Mouse (Mus musculus) cerebellum, postnatal 25 days (tissue): ENCODE measurements around the gene Gfral.
A peak's percentile ranks its signal among the peaks of the same experiment; 100 is the strongest.

Experiments
- DNase-seq, 2 experiments: peaks; one replicate each; pipeline ENCODE4 v3.0.0; 2021; ENCODE audit warnings: mixed read lengths in 2 of 2

The Gfral gene

GRCm38 (mm10) chr9:76213557-76213956 lies at the start of gene Gfral:
Gene Gfral, minus strand, starts transcription at chr9:76213657.
- DNase-seq, result no peak

- DNase-seq, result no peak
These were observed 44.3 kb upstream of the Gfral start for GRCm38 (mm10) chr9:76257731-76258130.

- DNase-seq, result no peak
These were observed 39.1 kb upstream of the Gfral start for GRCm38 (mm10) chr9:76252544-76252943.

GRCm38 (mm10) chr9:76252109-76252508 lies 38.7 kb upstream of the Gfral start:
- DNase-seq, result no peak

GRCm38 (mm10) chr9:76242322-76242721 lies 28.9 kb upstream of the Gfral start:
- no peak for DNase-seq

- no peak for DNase-seq
These were observed 24.5 kb upstream of the Gfral start for GRCm38 (mm10) chr9:76237946-76238345.

- DNase-seq, result no peak
These were observed 23.8 kb upstream of the Gfral start for GRCm38 (mm10) chr9:76237243-76237642.

GRCm38 (mm10) chr9:76236626-76237025 lies 23.2 kb upstream of the Gfral start:
- peak; percentile 60 to 77 for DNase-seq

- peak; percentile 7 to 16 for DNase-seq
These were observed 22.6 kb upstream of the Gfral start for GRCm38 (mm10) chr9:76235945-76236503.

- DNase-seq, result no peak
These were observed 21.4 kb upstream of the Gfral start for GRCm38 (mm10) chr9:76234899-76235298.

- DNase-seq, result no peak
These were observed 16.9 kb upstream of the Gfral start for GRCm38 (mm10) chr9:76230400-76230799.

- DNase-seq, result peak; percentile 38 to 59
These were observed 3.9 kb upstream of the Gfral start for GRCm38 (mm10) chr9:76217178-76217975.

GRCm38 (mm10) chr9:76214678-76215077 lies 1.2 kb upstream of the Gfral start:
- no peak for DNase-seq

GRCm38 (mm10) chr9:76196917-76197316 lies 16.5 kb downstream of the Gfral start:
- DNase-seq, result no peak

GRCm38 (mm10) chr9:76179221-76179620 lies 34.2 kb downstream of the Gfral start:
- no peak for DNase-seq

GRCm38 (mm10) chr9:76172686-76173295 lies 40.7 kb downstream of the Gfral start:
- no peak for DNase-seq

- peak in 1 of 2 experiments; percentile 36 for DNase-seq
These were observed 45.1 kb downstream of the Gfral start for GRCm38 (mm10) chr9:76168355-76168754.

GRCm38 (mm10) chr9:76162446-76162845 lies 51.0 kb downstream of the Gfral start:
- no peak for DNase-seq

- no peak for DNase-seq
These were observed 67.9 kb downstream of the Gfral start for GRCm38 (mm10) chr9:76145593-76145992.

GRCm38 (mm10) chr9:76138378-76139109 lies 74.9 kb downstream of the Gfral start:
- DNase-seq, result peak in 1 of 2 experiments; percentile 33

GRCm38 (mm10) chr9:76134042-76134441 lies 79.4 kb downstream of the Gfral start:
- DNase-seq, result no peak

- no peak for DNase-seq
These were observed 84.1 kb downstream of the Gfral start for GRCm38 (mm10) chr9:76129353-76129752.

GRCm38 (mm10) chr9:76124249-76124648 lies 89.2 kb downstream of the Gfral start:
- DNase-seq, result no peak
